Mouse (Mus musculus): ENCODE results near the gene Ryr3.

- TF ChIP-seq EP300 (IDR thresholded peaks at IDR 0.05; ENCODE audit: low read depth) (no peak), CTCF (IDR thresholded peaks at IDR 0.05; ENCODE audit: low read depth) (no peak)
Measured at GRCm38 (mm10) chr2:112819059-112819458, 397.8 kb downstream of the Ryr3 start.
